Mouse (Mus musculus) hindbrain, embryonic 11.5 days (tissue): Measurements from ENCODE around the gene Saa3. TPM values are rescaled to one million over a fixed set of nuclear protein-coding genes. Genes with fewer than 3 reads are reported as not detected.
"Not testable (repeated sequence)": the region's sequence is repeated elsewhere in the genome, so short reads cannot be mapped to it uniquely, and the experiment has no call there.

Experiments used
- ATAC-seq: fragments of 200-750 bp; cut with Nextera tagmentation; 2 replicates; pipeline ENCODE4 v1.8.0; 2017; ENCODE audit warnings: mild to moderate bottlenecking, moderate TSS enrichment, moderate library complexity; ENCODE audit not compliant: low FRiP score
- DNase-seq: peaks from one replicate; pipeline ENCODE4 v3.0.0-alpha.2; 2015; ENCODE audit warnings: low spot score
- H3K27ac ChIP-seq: fragments of 300-500 bp; sonication (generic); 2 replicates; pipeline ENCODE4 v1.5.1; 2014; ENCODE audit warnings: mild to moderate bottlenecking, low read depth, low read length
- H3K27me3 ChIP-seq: fragments of 300-500 bp; sonication (generic); 2 replicates; pipeline ENCODE4 v1.6.1; 2014; ENCODE audit warnings: mild to moderate bottlenecking, low read length, moderate library complexity, mixed read lengths; ENCODE audit not compliant: control insufficient read depth, insufficient read depth
- H3K36me3 ChIP-seq: fragments of 300-500 bp; sonication (generic); 2 replicates; pipeline ENCODE4 v1.6.1; 2014; ENCODE audit warnings: mild to moderate bottlenecking, low read length, moderate library complexity, mixed read lengths; ENCODE audit not compliant: control insufficient read depth, insufficient read depth
- H3K4me1 ChIP-seq: fragments of 300-500 bp; sonication (generic); replicated peaks from 2 replicates; pipeline ENCODE4 v1.6.1; 2014; ENCODE audit warnings: low read length, mixed read lengths; ENCODE audit not compliant: control insufficient read depth, insufficient read depth
- H3K4me2 ChIP-seq: fragments of 300-500 bp; sonication (generic); replicated peaks from 2 replicates; pipeline ENCODE4 v1.6.1; 2014; ENCODE audit warnings: mild to moderate bottlenecking, low read depth, low read length
- H3K4me3 ChIP-seq: fragments of 300-500 bp; sonication (generic); 2 replicates; pipeline ENCODE4 v1.5.1; 2014; ENCODE audit warnings: low read depth, low read length
- H3K9ac ChIP-seq: fragments of 300-500 bp; sonication (generic); 2 replicates; pipeline ENCODE4 v1.6.1; 2014; ENCODE audit warnings: low read depth, low read length
- H3K9me3 ChIP-seq: fragments of 300-500 bp; sonication (generic); 2 replicates; pipeline ENCODE4 v1.6.1; 2016; ENCODE audit warnings: low read length; ENCODE audit not compliant: control insufficient read depth
- WGBS: fragments of 180-500 bp; shearing (Covaris S2); extraction: QIAGEN DNeasy Blood & Tissue Kit; methylation state at CpG from one replicate; pipeline ENCODE4 v1.1.7; 2014; 5-methylcytosine and 5-hydroxymethylcytosine counted together
- polyA plus RNA-seq: library from polyadenylated mRNA; unstranded; fragments of >200 nt; fragmentation: Nextera tagmentation; extraction: Ambion mirVana; gene quantifications from 2 replicates; pipeline ENCODE4 v1.2.1, GENCODE M21; 2014

The Saa3 gene
- polyA plus RNA-seq, 1 experiment from 2014 or later, result 0.20 TPM

- not testable (repeated sequence) for H3K27me3 ChIP-seq, H3K4me2 ChIP-seq, DNase-seq, H3K36me3 ChIP-seq, H3K27ac ChIP-seq, H3K4me3 ChIP-seq, H3K9ac ChIP-seq, ATAC-seq, H3K9me3 ChIP-seq, H3K4me1 ChIP-seq
- WGBS, result 78% methylated on average over 5 of the region's 5 CpGs
Measured at GRCm38 (mm10) chr7:46740041-46740440, 24.5 kb upstream of the Saa3 start.

GRCm38 (mm10) chr7:46738561-46739460 is 23.3 kb upstream of the Saa3 start:
- Histone ChIP-seq H3K9me3 (no peaks in the 10 kb centered on the region), H3K36me3 (no peaks in the 10 kb centered on the region), H3K4me3 (no peak overlapping the region), H3K4me2 (no peak overlapping the region), H3K4me1 (no peaks in the 10 kb centered on the region), H3K27ac (no peak overlapping the region), H3K9ac (no peak overlapping the region), H3K27me3 (no peaks in the 10 kb centered on the region)
- ATAC-seq (no peak), DNase-seq (no peak)
- 86% methylated on average over 12 of the region's 12 CpGs for WGBS

GRCm38 (mm10) chr7:46734983-46735382 is 19.5 kb upstream of the Saa3 start:
- Histone ChIP-seq H3K27ac (no peak overlapping the region), H3K4me1 (no peaks in the 10 kb centered on the region), H3K4me3 (no peak overlapping the region), H3K36me3 (no peaks in the 10 kb centered on the region), H3K9me3 (no peaks in the 10 kb centered on the region), H3K9ac (no peak overlapping the region), H3K27me3 (no peaks in the 10 kb centered on the region), H3K4me2 (no peak overlapping the region)
- WGBS, result 82% methylated on average over 2 of the region's 2 CpGs
- no peak for ATAC-seq
- DNase-seq, result no peak

GRCm38 (mm10) chr7:46732458-46732857 is 17.0 kb upstream of the Saa3 start, which contains the start of gene Saa4:
Gene Saa4 (minus strand): TSS chr7:46732603.
- DNase-seq (no peak), ATAC-seq (no peak)
- Histone ChIP-seq H3K4me2 (no peak within 1 kb of the TSS), H3K9me3 (no peaks in the 10 kb centered on the region), H3K27ac (no peak within 1 kb of the TSS), H3K4me3 (no peak within 1 kb of the TSS), H3K27me3 (no peaks in the 10 kb centered on the region), H3K36me3 (no peaks in the 10 kb centered on the region), H3K9ac (no peak within 1 kb of the TSS), H3K4me1 (no peaks in the 10 kb centered on the region)
- 78% methylated on average over 4 of the region's 4 CpGs for WGBS

GRCm38 (mm10) chr7:46727584-46727983 is 12.1 kb upstream of the Saa3 start:
- Histone ChIP-seq H3K4me3 (no peak overlapping the region), H3K36me3 (no peaks in the 10 kb centered on the region), H3K4me1 (no peaks in the 10 kb centered on the region), H3K4me2 (no peak overlapping the region), H3K27ac (no peak overlapping the region), H3K27me3 (no peaks in the 10 kb centered on the region), H3K9ac (no peak overlapping the region), H3K9me3 (no peaks in the 10 kb centered on the region)
- DNase-seq (no peak), ATAC-seq (no peak)
- WGBS, result 96% methylated on average over 1 of the region's 1 CpGs

- Histone ChIP-seq H3K27ac (no peak overlapping the region), H3K4me2 (no peak overlapping the region), H3K4me3 (no peak overlapping the region), H3K27me3 (no peaks in the 10 kb centered on the region), H3K9me3 (no peaks in the 10 kb centered on the region), H3K36me3 (no peaks in the 10 kb centered on the region), H3K4me1 (no peaks in the 10 kb centered on the region), H3K9ac (no peak overlapping the region)
- 84% methylated on average over 5 of the region's 5 CpGs for WGBS
- ATAC-seq (no peak), DNase-seq (no peak)
Measured at GRCm38 (mm10) chr7:46724396-46724795, 8.9 kb upstream of the Saa3 start.

GRCm38 (mm10) chr7:46723849-46724248 is 8.3 kb upstream of the Saa3 start:
- Histone ChIP-seq H3K27ac (no peak overlapping the region), H3K4me1 (no peaks in the 10 kb centered on the region), H3K4me3 (no peak overlapping the region), H3K9me3 (no peaks in the 10 kb centered on the region), H3K9ac (no peak overlapping the region), H3K36me3 (no peaks in the 10 kb centered on the region), H3K27me3 (no peaks in the 10 kb centered on the region), H3K4me2 (no peak overlapping the region)
- DNase-seq, result no peak
- WGBS, result 89% methylated on average over 3 of the region's 3 CpGs
- ATAC-seq, result no peak

GRCm38 (mm10) chr7:46723354-46723753 is 7.9 kb upstream of the Saa3 start:
- Histone ChIP-seq H3K4me3 (no peak overlapping the region), H3K4me2 (no peak overlapping the region), H3K27ac (no peak overlapping the region), H3K36me3 (no peaks in the 10 kb centered on the region), H3K4me1 (no peaks in the 10 kb centered on the region), H3K9me3 (no peaks in the 10 kb centered on the region), H3K9ac (no peak overlapping the region), H3K27me3 (no peaks in the 10 kb centered on the region)
- ATAC-seq (no peak), DNase-seq (no peak)
- 95% methylated on average over 6 of the region's 6 CpGs for WGBS

GRCm38 (mm10) chr7:46720460-46720859 is 5.0 kb upstream of the Saa3 start:
- no peak overlapping the region for H3K9ac ChIP-seq
- 77% methylated on average over 9 of the region's 9 CpGs for WGBS
- no peak overlapping the region for H3K4me3 ChIP-seq
- H3K27me3 ChIP-seq, result no peaks in the 10 kb centered on the region
- no peaks in the 10 kb centered on the region for H3K36me3 ChIP-seq
- no peak overlapping the region for H3K27ac ChIP-seq
- no peak for DNase-seq
- no peak overlapping the region for H3K4me2 ChIP-seq
- H3K9me3 ChIP-seq, result no peaks in the 10 kb centered on the region
- no peaks in the 10 kb centered on the region for H3K4me1 ChIP-seq
- no peak for ATAC-seq
